Mouse (Mus musculus) limb, embryonic 11.5 days (tissue): ENCODE results near the gene Bcar1. TPM values are rescaled to one million over a fixed set of nuclear protein-coding genes. Genes with fewer than 3 reads are reported as not detected.
A peak's percentile ranks its signal among the peaks of the same experiment; 100 is the strongest.

Source experiments
- ATAC-seq: fragments of 200-750 bp; cut with Nextera tagmentation; 2 replicates; pipeline ENCODE4 v1.8.0; 2017; ENCODE audit warnings: low read depth; ENCODE audit not compliant: insufficient number of reproducible peaks, low FRiP score, low TSS enrichment
- DNase-seq: peaks from one replicate; pipeline ENCODE4 v3.0.0-alpha.2; 2015; ENCODE audit warnings: low spot score
- H3K27ac ChIP-seq: fragments of 300-500 bp; sonication (generic); replicated peaks from 2 replicates; pipeline ENCODE4 v1.5.1; 2014; ENCODE audit warnings: low read depth, mild to moderate bottlenecking, low read length
- H3K27me3 ChIP-seq: fragments of 300-500 bp; sonication (generic); 2 replicates; pipeline ENCODE4 v1.6.1; 2014; ENCODE audit warnings: mild to moderate bottlenecking, low read length, mixed read lengths; ENCODE audit not compliant: control insufficient read depth, insufficient read depth
- H3K36me3 ChIP-seq: fragments of 300-500 bp; sonication (generic); 2 replicates; pipeline ENCODE4 v1.6.1; 2014; ENCODE audit warnings: mild to moderate bottlenecking, low read length, moderate library complexity, mixed read lengths; ENCODE audit not compliant: control insufficient read depth, insufficient read depth
- H3K4me1 ChIP-seq: fragments of 300-500 bp; sonication (generic); 2 replicates; pipeline ENCODE4 v1.6.1; 2014; ENCODE audit warnings: low read length, mixed read lengths; ENCODE audit not compliant: control insufficient read depth, insufficient read depth
- H3K4me2 ChIP-seq: fragments of 300-500 bp; sonication (generic); 2 replicates; pipeline ENCODE4 v1.6.1; 2014; ENCODE audit warnings: low read depth, mild to moderate bottlenecking, moderate library complexity; ENCODE audit not compliant: severe bottlenecking
- H3K4me3 ChIP-seq: fragments of 300-500 bp; sonication (generic); 2 replicates; pipeline ENCODE4 v1.5.1; 2014; ENCODE audit warnings: low read depth, low read length
- H3K9ac ChIP-seq: fragments of 300-500 bp; sonication (generic); 2 replicates; pipeline ENCODE4 v1.6.1; 2014; ENCODE audit warnings: mild to moderate bottlenecking, low read length
- H3K9me3 ChIP-seq: fragments of 300-500 bp; sonication (generic); 2 replicates; pipeline ENCODE4 v1.6.1; 2016; ENCODE audit warnings: low read length; ENCODE audit not compliant: control insufficient read depth
- WGBS: fragments of 180-500 bp; shearing (Covaris S2); extraction: QIAGEN DNeasy Blood & Tissue Kit; methylation state at CpG from one replicate; pipeline ENCODE4 v1.1.7; 2014; 5-methylcytosine and 5-hydroxymethylcytosine counted together
- polyA plus RNA-seq: library from polyadenylated mRNA; unstranded; fragments of >200 nt; fragmentation: Nextera tagmentation; extraction: Ambion mirVana; gene quantifications from 2 replicates; pipeline ENCODE4 v1.2.1, GENCODE M21; 2014

Gene Bcar1
- polyA plus RNA-seq, 1 experiment from 2014 or later = 40.4 TPM

GRCm38 (mm10) chr8:111740301-111740711 is 3.3 kb downstream of the Bcar1 start:
- H3K4me1 ChIP-seq = peaks cover 46% of the 10 kb centered on the region
- no peak overlapping the region for H3K4me2 ChIP-seq
- H3K27ac ChIP-seq = no peak overlapping the region
- no peaks in the 10 kb centered on the region for H3K27me3 ChIP-seq
- no peak for DNase-seq
- ATAC-seq = no peak
- H3K9me3 ChIP-seq = no peaks in the 10 kb centered on the region
- WGBS = 73% methylated on average over 7 of the region's 7 CpGs
- H3K36me3 ChIP-seq = no peaks in the 10 kb centered on the region; the same call in 1 of the 2 replicates
- no peak overlapping the region for H3K4me3 ChIP-seq
- no peak overlapping the region for H3K9ac ChIP-seq

- H3K9ac ChIP-seq = no peak overlapping the region
Observed at GRCm38 (mm10) chr8:111739604-111740003, 4.0 kb downstream of the Bcar1 start.

GRCm38 (mm10) chr8:111738867-111739266 is 4.7 kb downstream of the Bcar1 start:
- Histone ChIP-seq H3K36me3 (no peaks in the 10 kb centered on the region; the same call in 1 of the 2 replicates), H3K9ac (no peak overlapping the region), H3K27me3 (no peaks in the 10 kb centered on the region), H3K4me3 (no peak overlapping the region), H3K27ac (no peak overlapping the region), H3K9me3 (no peaks in the 10 kb centered on the region), H3K4me1 (peaks cover 55% of the 10 kb centered on the region), H3K4me2 (no peak overlapping the region)
- WGBS = 86% methylated on average over 6 of the region's 6 CpGs
- no peak for ATAC-seq
- no peak for DNase-seq

More at GRCm38 (mm10) chr8:111739604-111740003, 4.0 kb downstream of the Bcar1 start:
- H3K27ac ChIP-seq = no peak overlapping the region
- no peaks in the 10 kb centered on the region; the same call in 1 of the 2 replicates for H3K36me3 ChIP-seq
- DNase-seq = no peak
- H3K27me3 ChIP-seq = no peaks in the 10 kb centered on the region
- 53% methylated on average over 7 of the region's 7 CpGs for WGBS
- no peak for ATAC-seq
- no peak overlapping the region for H3K4me3 ChIP-seq
- no peaks in the 10 kb centered on the region for H3K9me3 ChIP-seq
- H3K4me1 ChIP-seq = peaks cover 50% of the 10 kb centered on the region
- no peak overlapping the region for H3K4me2 ChIP-seq

GRCm38 (mm10) chr8:111736321-111736720 is 7.3 kb downstream of the Bcar1 start:
- H3K9ac ChIP-seq = no peak overlapping the region

GRCm38 (mm10) chr8:111735791-111736190 is 7.8 kb downstream of the Bcar1 start:
- H3K27me3 ChIP-seq = no peaks in the 10 kb centered on the region
- H3K4me1 ChIP-seq = peaks cover 60% of the 10 kb centered on the region
- no peak overlapping the region for H3K4me3 ChIP-seq
- ATAC-seq (no peak), DNase-seq (no peak)
- WGBS = 69% methylated on average over 4 of the region's 4 CpGs
- H3K9me3 ChIP-seq = no peaks in the 10 kb centered on the region
- no peaks in the 10 kb centered on the region; the same call in 1 of the 2 replicates for H3K36me3 ChIP-seq
- H3K9ac ChIP-seq = no peak overlapping the region
- no peak overlapping the region; the same call in none of the 2 replicates for H3K27ac ChIP-seq
- H3K4me2 ChIP-seq = no peak overlapping the region

More at GRCm38 (mm10) chr8:111736321-111736720, 7.3 kb downstream of the Bcar1 start:
- no peak overlapping the region for H3K4me3 ChIP-seq
- ATAC-seq (no peak), DNase-seq (no peak)
- H3K27ac ChIP-seq = no peak overlapping the region
- no peaks in the 10 kb centered on the region for H3K27me3 ChIP-seq
- WGBS = 44% methylated on average over 7 of the region's 7 CpGs
- H3K36me3 ChIP-seq = no peaks in the 10 kb centered on the region; the same call in 1 of the 2 replicates
- no peaks in the 10 kb centered on the region for H3K9me3 ChIP-seq
- H3K4me1 ChIP-seq = peaks cover 57% of the 10 kb centered on the region
- H3K4me2 ChIP-seq = no peak overlapping the region

GRCm38 (mm10) chr8:111735335-111735761 is 8.3 kb downstream of the Bcar1 start:
- Histone ChIP-seq H3K9me3 (no peaks in the 10 kb centered on the region), H3K27ac (no peak overlapping the region; the same call in 1 of the 2 replicates), H3K4me3 (no peak overlapping the region), H3K4me1 (peaks cover 56% of the 10 kb centered on the region), H3K27me3 (no peaks in the 10 kb centered on the region), H3K9ac (no peak overlapping the region), H3K36me3 (no peaks in the 10 kb centered on the region; the same call in 1 of the 2 replicates), H3K4me2 (no peak overlapping the region)
- ATAC-seq (no peak), DNase-seq (no peak)
- WGBS = 59% methylated on average over 8 of the region's 8 CpGs

GRCm38 (mm10) chr8:111734244-111734960 is 9.2 kb downstream of the Bcar1 start:
- Histone ChIP-seq H3K27ac (0 out of 2 replicates have a peak overlapping the region, but pooled peaks have one; percentile 9), H3K4me1 (peaks cover 54% of the 10 kb centered on the region), H3K9ac (no peak overlapping the region), H3K36me3 (no peaks in the 10 kb centered on the region; the same call in 1 of the 2 replicates), H3K4me3 (no peak overlapping the region), H3K9me3 (no peaks in the 10 kb centered on the region), H3K27me3 (no peaks in the 10 kb centered on the region), H3K4me2 (peak overlapping the region; percentile 28; the same call in 1 of the 2 replicates)
- WGBS = 50% methylated on average over 6 of the region's 6 CpGs
- ATAC-seq (no peak), DNase-seq (no peak)

- no peak for ATAC-seq
- peaks cover 52% of the 10 kb centered on the region for H3K4me1 ChIP-seq
- peak overlapping the region; percentile 71 for H3K27ac ChIP-seq
- WGBS = 3% methylated on average over 5 of the region's 5 CpGs
- H3K4me2 ChIP-seq = peak overlapping the region; percentile 28
- H3K27me3 ChIP-seq = no peaks in the 10 kb centered on the region
- DNase-seq = peak; percentile 57
- no peaks in the 10 kb centered on the region for H3K9me3 ChIP-seq
- H3K36me3 ChIP-seq = no peaks in the 10 kb centered on the region; the same call in 1 of the 2 replicates
- no peak overlapping the region for H3K4me3 ChIP-seq
- H3K9ac ChIP-seq = peak overlapping the region; percentile 24; the same call in 1 of the 2 replicates
Observed at GRCm38 (mm10) chr8:111733581-111734243, 9.9 kb downstream of the Bcar1 start.
